Mouse (Mus musculus) stomach, postnatal 0 days (tissue): ENCODE measurements at regions not wholly inside any gene's neighbourhood (a gene's known extent, or its start where the extent isn't known, plus 50 kb on each side); places are given as distances from the start of the nearest gene placed in this dataset.

Experiments
- ATAC-seq: fragments of 200-750 bp; cut with Nextera tagmentation; 2 replicates; pipeline ENCODE4 v1.8.0; 2017; ENCODE audit not compliant: low FRiP score, low TSS enrichment
- DNase-seq: peaks from one replicate; pipeline ENCODE4 v3.0.0-alpha.2; 2016; ENCODE audit warnings: low spot score
- H3K27ac ChIP-seq: fragments of 300-500 bp; sonication (generic); replicated peaks from 2 replicates; pipeline ENCODE4 v1.5.1; 2014; ENCODE audit warnings: mild to moderate bottlenecking, control low read depth
- H3K27me3 ChIP-seq: fragments of 300-500 bp; sonication (generic); 2 replicates; pipeline ENCODE4 v1.6.1; 2014; ENCODE audit warnings: low read length; ENCODE audit not compliant: control insufficient read depth, insufficient read depth
- H3K36me3 ChIP-seq: fragments of 300-500 bp; sonication (generic); 2 replicates; pipeline ENCODE4 v1.6.1; 2014; ENCODE audit warnings: low read length, mixed read lengths; ENCODE audit not compliant: control insufficient read depth, insufficient read depth
- H3K4me1 ChIP-seq: fragments of 300-500 bp; sonication (generic); replicated peaks from 2 replicates; pipeline ENCODE4 v1.6.1; 2014; ENCODE audit warnings: antibody characterized with exemption; ENCODE audit not compliant: control insufficient read depth, insufficient read depth
- H3K4me2 ChIP-seq: fragments of 300-500 bp; sonication (generic); replicated peaks from 2 replicates; pipeline ENCODE4 v1.6.1; 2014; ENCODE audit warnings: low read depth, mild to moderate bottlenecking, control low read depth, moderate library complexity
- H3K4me3 ChIP-seq: fragments of 300-500 bp; sonication (generic); 2 replicates; pipeline ENCODE4 v1.5.1; 2014; ENCODE audit warnings: low read depth, low read length, control low read depth
- H3K9ac ChIP-seq: fragments of 300-500 bp; sonication (generic); 2 replicates; pipeline ENCODE4 v1.6.1; 2014; ENCODE audit warnings: mild to moderate bottlenecking, low read length, control low read depth, mixed read lengths
- H3K9me3 ChIP-seq: fragments of 300-500 bp; sonication (generic); 2 replicates; pipeline ENCODE4 v1.6.1; 2016; ENCODE audit warnings: low read length; ENCODE audit not compliant: control insufficient read depth
- CTCF ChIP-seq: IDR thresholded peaks from 2 replicates; pipeline ENCODE4 v1.5.1; 2016; ENCODE audit warnings: antibody characterized with exemption, low read depth, mild to moderate bottlenecking, moderate library complexity
- EP300 ChIP-seq: optimal IDR thresholded peaks from 2 replicates; pipeline ENCODE3; 2016; ENCODE audit warnings: antibody characterized with exemption
- WGBS: fragments of 180-500 bp; shearing (Covaris S2); extraction: QIAGEN DNeasy Blood & Tissue Kit; methylation state at CpG from one replicate; pipeline ENCODE4 v1.1.7; 2014; 5-methylcytosine and 5-hydroxymethylcytosine counted together

- Histone ChIP-seq H3K9me3 (no peaks in the 10 kb centered on the region), H3K4me3 (no peak overlapping the region), H3K27ac (no peak overlapping the region), H3K27me3 (no peaks in the 10 kb centered on the region), H3K9ac (no peak overlapping the region), H3K4me1 (no peaks in the 10 kb centered on the region), H3K4me2 (no peak overlapping the region), H3K36me3 (no peaks in the 10 kb centered on the region)
- WGBS: 63% methylated on average over 9 of the region's 9 CpGs
- TF ChIP-seq EP300: no peak
- TF ChIP-seq CTCF: no peak
- DNase-seq: no peak
- no peak for ATAC-seq
Observed at GRCm38 (mm10) chr10:126520973-126521372, 380.2 kb downstream of the Atp23 start.

DNA sequence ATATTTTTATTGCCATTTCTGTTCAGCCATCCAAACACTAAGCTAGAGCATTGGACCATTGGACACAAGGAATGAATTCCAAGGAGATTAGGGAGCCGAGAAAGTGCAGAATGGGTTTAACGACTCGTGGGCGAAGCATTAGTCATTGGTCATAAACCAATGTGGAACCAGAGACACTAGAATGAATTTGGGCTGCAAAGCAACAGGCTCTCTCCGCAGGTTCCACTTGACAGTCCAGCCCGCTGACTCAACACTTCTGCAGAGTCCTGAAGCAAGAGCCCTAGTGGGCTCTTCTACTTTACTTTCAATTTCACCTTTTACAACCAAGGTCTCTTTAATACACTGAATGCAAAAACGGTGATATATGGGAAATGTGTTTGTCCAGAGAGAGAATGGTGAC, 388.0 kb downstream of the Atp23 start:
- ATAC-seq: no peak
- H3K9ac ChIP-seq: no peak overlapping the region
- no peaks in the 10 kb centered on the region for H3K9me3 ChIP-seq
- H3K4me1 ChIP-seq: no peaks in the 10 kb centered on the region
- WGBS: 78% methylated on average over 7 of the region's 7 CpGs
- no peaks in the 10 kb centered on the region for H3K27me3 ChIP-seq
- H3K4me3 ChIP-seq: no peak overlapping the region
- no peaks in the 10 kb centered on the region for H3K36me3 ChIP-seq
- no peak overlapping the region for H3K27ac ChIP-seq
- no peak overlapping the region for H3K4me2 ChIP-seq
- no peak for DNase-seq
- TF ChIP-seq EP300: no peak
- no peak for TF ChIP-seq CTCF

DNA sequence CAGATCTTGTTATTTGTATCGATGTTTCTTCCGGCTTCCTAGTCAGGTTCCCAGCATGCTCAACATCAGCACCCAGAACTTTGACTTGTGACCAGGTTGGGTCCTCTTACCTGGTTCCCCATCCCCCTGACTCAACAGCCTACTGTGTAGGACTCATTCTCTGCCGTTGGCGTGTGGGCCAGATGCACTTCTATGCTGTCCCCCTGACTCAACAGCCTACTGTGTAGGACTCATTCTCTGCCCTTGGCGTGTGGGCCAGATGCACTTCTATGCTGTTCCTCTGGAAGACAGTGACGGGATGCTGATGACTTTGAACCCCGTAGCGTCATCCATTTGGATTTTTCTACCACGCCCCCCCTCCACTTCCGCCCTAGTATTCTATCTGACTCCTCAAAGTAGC, 389.6 kb downstream of the Atp23 start:
- Histone ChIP-seq H3K27ac (no peak overlapping the region), H3K36me3 (no peaks in the 10 kb centered on the region), H3K4me3 (no peak overlapping the region), H3K9ac (no peak overlapping the region), H3K4me2 (no peak overlapping the region), H3K27me3 (no peaks in the 10 kb centered on the region), H3K4me1 (no peaks in the 10 kb centered on the region), H3K9me3 (no peaks in the 10 kb centered on the region)
- WGBS: 91% methylated on average over 10 of the region's 10 CpGs
- DNase-seq (no peak), ATAC-seq (no peak)
- no peak for TF ChIP-seq CTCF
- TF ChIP-seq EP300: no peak

DNA sequence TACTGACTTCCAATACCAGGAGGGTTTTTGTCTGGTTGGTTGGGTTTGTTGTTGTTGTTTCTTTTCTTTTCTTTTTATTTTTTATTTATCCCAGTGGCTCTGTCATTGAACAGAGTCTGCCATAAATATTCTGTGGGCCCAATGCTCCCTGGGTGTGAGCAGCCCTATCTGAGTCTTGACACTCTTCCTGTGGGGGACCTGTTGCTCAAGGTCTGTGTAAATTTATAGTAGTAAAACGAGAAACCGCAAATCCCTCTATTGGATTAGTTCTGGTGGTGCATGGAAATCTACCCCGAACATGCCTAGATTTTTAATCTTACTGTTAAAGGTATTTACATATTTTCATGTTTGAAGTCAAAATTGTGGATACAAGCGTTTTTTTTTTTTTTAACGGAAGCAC, 395.2 kb downstream of the Atp23 start:
- no peaks in the 10 kb centered on the region for H3K9me3 ChIP-seq
- TF ChIP-seq EP300 (no peak), CTCF (no peak)
- no peak overlapping the region for H3K4me2 ChIP-seq
- no peak for ATAC-seq
- no peak overlapping the region for H3K9ac ChIP-seq
- H3K27ac ChIP-seq: no peak overlapping the region
- no peak overlapping the region for H3K4me3 ChIP-seq
- 80% methylated on average over 5 of the region's 5 CpGs for WGBS
- no peaks in the 10 kb centered on the region for H3K27me3 ChIP-seq
- H3K36me3 ChIP-seq: no peaks in the 10 kb centered on the region
- H3K4me1 ChIP-seq: no peaks in the 10 kb centered on the region
- DNase-seq: no peak

- 64% methylated on average over 5 of the region's 5 CpGs for WGBS
- Histone ChIP-seq H3K27me3 (no peaks in the 10 kb centered on the region), H3K36me3 (no peaks in the 10 kb centered on the region), H3K4me1 (no peaks in the 10 kb centered on the region), H3K4me3 (no peak overlapping the region), H3K9ac (no peak overlapping the region), H3K27ac (no peak overlapping the region), H3K9me3 (no peaks in the 10 kb centered on the region), H3K4me2 (no peak overlapping the region)
- DNase-seq (no peak), ATAC-seq (no peak)
- TF ChIP-seq CTCF (no peak), EP300 (no peak)
Observed at GRCm38 (mm10) chr10:126502013-126502688, 399.0 kb downstream of the Atp23 start.

GRCm38 (mm10) chr10:126498726-126499125, 402.4 kb downstream of the Atp23 start:
- H3K4me1 ChIP-seq: no peaks in the 10 kb centered on the region
- ATAC-seq (no peak), DNase-seq (no peak)
- no peak overlapping the region for H3K27ac ChIP-seq
- no peaks in the 10 kb centered on the region for H3K27me3 ChIP-seq
- H3K4me2 ChIP-seq: no peak overlapping the region
- no peak overlapping the region for H3K4me3 ChIP-seq
- TF ChIP-seq CTCF: no peak
- no peak for TF ChIP-seq EP300
- whole genome bisulfite sequencing: 74% methylated on average over 6 of the region's 6 CpGs
- H3K9me3 ChIP-seq: no peaks in the 10 kb centered on the region
- no peak overlapping the region for H3K9ac ChIP-seq
- H3K36me3 ChIP-seq: no peaks in the 10 kb centered on the region
